Mouse (Mus musculus) stomach, embryonic 14.5 days (tissue): ENCODE data around the gene Prr23a2. TPM values are rescaled to one million over a fixed set of nuclear protein-coding genes. Genes with fewer than 3 reads are reported as not detected.

Experiments
- polyA plus RNA-seq: library from polyadenylated mRNA; unstranded; fragments of >200 nt; fragmentation: Nextera tagmentation; extraction: Ambion mirVana; gene quantifications from 2 replicates; pipeline ENCODE4 v1.2.1, GENCODE M21; 2014

The Prr23a2 gene
- polyA plus RNA-seq, 1 experiment from 2014 or later, result not detected

Other genes with a start within 250 kb of the Prr23a2 start
- not detected in 2 replicates for gene Prr23a1, start 14.0 kb upstream of the Prr23a2 start, polyA plus RNA-seq
- gene Prr23a3, start 8.3 kb downstream of the Prr23a2 start, polyA plus RNA-seq, result not detected in 2 replicates
- not detected in 2 replicates for gene 7420426K07Rik, start 46.6 kb downstream of the Prr23a2 start, polyA plus RNA-seq
- gene Foxl2, start 98.8 kb downstream of the Prr23a2 start, polyA plus RNA-seq, result not detected in 2 replicates
- 44.0 and 44.7 TPM in 2 replicates for gene Faim, start 129.9 kb downstream of the Prr23a2 start, polyA plus RNA-seq
- 0.38 TPM in 1 of 2 replicates, not detected in the other for gene Gm1123, start 179.2 kb downstream of the Prr23a2 start, polyA plus RNA-seq